Mouse (Mus musculus): ENCODE results near the gene E130114P18Rik.

GRCm38 (mm10) chr4:97827115-97827514, 49.2 kb upstream of the E130114P18Rik start:
- TF ChIP-seq GATA1 (IDR thresholded peaks at IDR 0.05; ENCODE audit: low read length) (no peak), TAL1 (IDR thresholded peaks at IDR 0.05; ENCODE audit: low read length) (no peak)

Data from erythroblast, embryonic 14.5 days (primary cell).